Mouse (Mus musculus) cortical plate, adult 2 months (tissue): ENCODE data around the gene Wnt10a.

Source experiments
- CTCF ChIP-seq: fragments of 200-500 bp; IDR thresholded peaks from 2 replicates; pipeline ENCODE4 v1.5.1; 2011; ENCODE audit warnings: mild to moderate bottlenecking, control low read depth, low read length; ENCODE audit not compliant: insufficient read depth; ENCODE audit errors: extremely low read depth
- POLR2A ChIP-seq: fragments of 200-500 bp; IDR thresholded peaks from 2 replicates; pipeline ENCODE4 v1.6.1; 2011; ENCODE audit warnings: mild to moderate bottlenecking, low read length, control low read depth; ENCODE audit not compliant: insufficient read depth; ENCODE audit errors: extremely low read depth

DNA sequence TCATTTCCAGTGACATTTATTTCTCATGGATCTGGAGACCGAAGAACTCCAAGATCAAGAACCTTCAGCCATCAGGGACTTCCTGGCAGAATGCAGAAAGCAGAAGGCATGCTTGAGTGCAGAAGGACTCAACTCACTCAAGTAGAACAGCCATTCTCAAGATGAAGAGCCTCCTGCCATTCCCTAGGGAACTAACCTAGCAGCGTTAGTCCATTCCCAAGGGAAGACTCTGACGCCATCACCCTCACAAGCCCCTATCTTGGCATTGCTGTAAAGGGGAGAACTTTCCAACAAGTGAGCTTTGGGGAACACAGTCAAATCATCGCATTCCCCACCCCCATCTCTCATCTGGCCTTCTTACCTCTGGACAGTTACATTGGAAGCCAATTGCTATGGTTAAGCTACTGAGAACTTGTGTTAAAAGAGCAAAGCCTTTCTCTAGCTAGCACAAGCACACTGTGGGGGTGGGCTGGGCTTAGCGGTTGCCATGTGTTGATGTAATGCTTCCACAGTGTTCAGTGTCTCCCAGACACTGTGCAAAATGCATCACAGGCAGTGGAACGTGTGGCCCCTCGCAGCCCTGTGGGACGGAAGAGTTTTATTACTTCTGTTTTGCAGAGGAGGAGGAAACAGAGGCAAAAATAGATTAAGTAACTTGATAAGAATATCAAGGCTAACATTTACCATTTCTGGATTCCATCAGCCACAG is 37.9 kb upstream of the Wnt10a start:
- TF ChIP-seq CTCF, result no peak
- TF ChIP-seq POLR2A, result no peak
